Mouse (Mus musculus): ENCODE data around the gene Men1.

The Men1 gene

GRCm38 (mm10) chr19:6338716-6339115 is 3.9 kb downstream of the Men1 start:
- DNase-seq (ENCODE audit: low spot score in 2 of 2): no peak

- DNase-seq (ENCODE audit: low spot score in 2 of 2): no peak
Measured at GRCm38 (mm10) chr19:6339191-6339590, 4.4 kb downstream of the Men1 start.

- no peak for DNase-seq (ENCODE audit: low spot score in 2 of 2)
Measured at GRCm38 (mm10) chr19:6339890-6340504, 5.2 kb downstream of the Men1 start.

GRCm38 (mm10) chr19:6340524-6341452 is 6.0 kb downstream of the Men1 start, which contains the start of gene Map4k2:
Gene Map4k2, plus strand, starts transcription at chr19:6341135.
- peak in 1 of 2 experiments; percentile 80 for DNase-seq (ENCODE audit: low spot score in 2 of 2)

- DNase-seq (ENCODE audit: low spot score in 2 of 2): no peak
Measured at GRCm38 (mm10) chr19:6341453-6342077, 6.8 kb downstream of the Men1 start.

- DNase-seq (ENCODE audit: low spot score in 2 of 2): no peak
Measured at GRCm38 (mm10) chr19:6342276-6342933, 7.6 kb downstream of the Men1 start.

GRCm38 (mm10) chr19:6343066-6343925 is 8.5 kb downstream of the Men1 start:
- DNase-seq (ENCODE audit: low spot score in 2 of 2): no peak

- DNase-seq (ENCODE audit: low spot score in 2 of 2): peak in 1 of 2 experiments; percentile 24
Measured at GRCm38 (mm10) chr19:6343996-6344395, 9.2 kb downstream of the Men1 start.

- no peak for DNase-seq (ENCODE audit: low spot score in 2 of 2)
Measured at GRCm38 (mm10) chr19:6346023-6346422, 11.2 kb downstream of the Men1 start.

GRCm38 (mm10) chr19:6346661-6347060 is 11.9 kb downstream of the Men1 start:
- DNase-seq (ENCODE audit: low spot score in 2 of 2): no peak

GRCm38 (mm10) chr19:6347615-6348014 is 12.8 kb downstream of the Men1 start:
- DNase-seq (ENCODE audit: low spot score in 2 of 2): no peak

GRCm38 (mm10) chr19:6348717-6349116 is 13.9 kb downstream of the Men1 start:
- DNase-seq (ENCODE audit: low spot score in 2 of 2): no peak

GRCm38 (mm10) chr19:6349215-6349983 is 14.6 kb downstream of the Men1 start:
- DNase-seq (ENCODE audit: low spot score in 2 of 2): no peak

GRCm38 (mm10) chr19:6351431-6352106 is 16.8 kb downstream of the Men1 start:
- peak in 1 of 2 experiments; percentile 41 for DNase-seq (ENCODE audit: low spot score in 2 of 2)

- DNase-seq (ENCODE audit: low spot score in 2 of 2): no peak
Measured at GRCm38 (mm10) chr19:6352107-6352505, 17.3 kb downstream of the Men1 start.

GRCm38 (mm10) chr19:6354030-6354429 is 19.3 kb downstream of the Men1 start:
- DNase-seq (ENCODE audit: low spot score in 2 of 2): no peak

GRCm38 (mm10) chr19:6361291-6361690 is 26.5 kb downstream of the Men1 start:
- DNase-seq (ENCODE audit: low spot score in 2 of 2): no peak

- DNase-seq (ENCODE audit: low spot score in 2 of 2): no peak
Measured at GRCm38 (mm10) chr19:6363091-6363410, 28.3 kb downstream of the Men1 start.

GRCm38 (mm10) chr19:6363411-6364240 is 28.8 kb downstream of the Men1 start, which contains the start of gene Sf1:
Gene Sf1, plus strand, starts transcription at chr19:6363690.
- DNase-seq (ENCODE audit: low spot score in 2 of 2): peak; percentile 100
